16 mouse cellular contexts compared by ENCODE assay signal in the genomic region with DNA sequence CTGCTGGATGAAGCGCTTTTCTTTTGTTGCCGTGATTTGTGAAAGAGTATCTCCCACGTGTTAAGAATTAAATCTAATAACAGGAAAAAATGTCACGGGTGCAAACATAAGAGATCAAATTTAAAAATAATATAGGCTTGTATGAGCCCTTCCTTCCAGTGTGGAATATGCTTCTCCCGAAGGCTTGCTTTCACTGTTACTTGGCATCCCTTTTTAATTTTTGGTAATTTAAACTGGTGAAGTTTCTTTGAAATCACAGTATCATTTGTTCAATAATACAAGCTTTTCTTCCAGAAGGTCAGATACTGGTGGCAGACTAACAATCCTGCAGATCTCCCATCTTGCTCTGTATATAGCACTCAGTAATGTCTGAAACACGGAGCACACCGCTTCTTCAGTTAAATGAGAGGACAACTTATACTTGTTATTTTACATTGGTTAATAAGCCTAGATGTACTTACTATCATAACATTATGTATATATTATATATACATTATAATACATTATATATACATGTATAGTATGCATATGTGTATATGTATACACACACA.
A peak's percentile ranks its signal among the peaks of the same experiment; 100 is the strongest.
DNase-seq lines count a peak whose midpoint lies in the region; ATAC-seq lines count a peak whose summit lies in the region.
"Had no signal": no experiment of that assay in that cellular context is flagged by ENCODE, and none has a peak within 500 bp of the region (broad histone marks: within the 10 kb centered on the region; RNA-seq: fewer than 3 reads in every experiment).

No protein-coding gene starts in this region.

- no peak for ATAC-seq in neural tube, embryonic 12.5 days (ENCODE audit: low FRiP score, low read depth)
- ATAC-seq in hindbrain, embryonic 12.5 days (ENCODE audit: low FRiP score), result peak; percentile 57
- peak; percentile 65 for ATAC-seq in midbrain, embryonic 13.5 days
- ATAC-seq in CD4-positive, CD25-positive, alpha-beta regulatory T cell, adult 4 months, result no peak
- no peak for ATAC-seq in megakaryocyte, adult 5-6 weeks (ENCODE audit: poor library complexity, severe bottlenecking)

- WGBS in neural tube, embryonic 12.5 days, result 75% methylated on average over 7 of the region's 7 CpGs
- WGBS in hindbrain, embryonic 12.5 days, result 60% methylated on average over 7 of the region's 7 CpGs
- WGBS in midbrain, embryonic 13.5 days, result 44% methylated on average over 7 of the region's 7 CpGs

- no peak overlapping the region for H3K27ac ChIP-seq in neural tube, embryonic 12.5 days
- peak overlapping the region; percentile 50; the same call in 1 of the 2 replicates for H3K27ac ChIP-seq in hindbrain, embryonic 12.5 days
- peak overlapping the region; percentile 66 for H3K27ac ChIP-seq in midbrain, embryonic 13.5 days
- H3K27ac ChIP-seq: liver, embryonic 15.5 days; stomach, embryonic 15.5 days had no signal

- H3K36me3 ChIP-seq in neural tube, embryonic 12.5 days, result no peaks in the 10 kb centered on the region
- no peaks in the 10 kb centered on the region for H3K36me3 ChIP-seq in hindbrain, embryonic 12.5 days
- H3K36me3 ChIP-seq in midbrain, embryonic 13.5 days, result no peaks in the 10 kb centered on the region
- H3K36me3 ChIP-seq: limb, embryonic 12.5 days; liver, embryonic 15.5 days; stomach, embryonic 15.5 days had no signal

- DNase-seq in neural tube, embryonic 10.5 days (ENCODE audit: extremely low spot score, low spot score), result no peak
- no peak for DNase-seq in frontal cortex, postnatal 10 days (ENCODE audit: low spot score in 2 of 2)
- no peak for DNase-seq in layer of hippocampus, adult 9-11 months
- DNase-seq: B cell, adult 2 months; cerebellum, adult 9-11 months; heart, adult 11 months; kidney, adult 9 months; thymus, postnatal 25 days had no signal

- peak overlapping the region; percentile 28; the same call in 1 of the 2 replicates for H3K4me2 ChIP-seq in neural tube, embryonic 12.5 days (replicated peaks)
- peak overlapping the region; percentile 33 for H3K4me2 ChIP-seq in hindbrain, embryonic 12.5 days (replicated peaks)
- H3K4me2 ChIP-seq in midbrain, embryonic 13.5 days (replicated peaks), result peak overlapping the region; percentile 30
- H3K4me2 ChIP-seq: limb, embryonic 12.5 days; liver, embryonic 15.5 days; stomach, embryonic 15.5 days had no signal

- no peaks in the 10 kb centered on the region for H3K27me3 ChIP-seq in neural tube, embryonic 12.5 days (replicated peaks)
- H3K27me3 ChIP-seq in hindbrain, embryonic 12.5 days, result no peaks in the 10 kb centered on the region
- no peaks in the 10 kb centered on the region for H3K27me3 ChIP-seq in midbrain, embryonic 13.5 days
- H3K27me3 ChIP-seq: limb, embryonic 12.5 days; liver, embryonic 15.5 days; stomach, embryonic 15.5 days had no signal

- no peak overlapping the region for H3K4me3 ChIP-seq in neural tube, embryonic 12.5 days
- H3K4me3 ChIP-seq in hindbrain, embryonic 12.5 days, result no peak overlapping the region
- H3K4me3 ChIP-seq in midbrain, embryonic 13.5 days (replicated peaks), result no peak overlapping the region
- H3K4me3 ChIP-seq: limb, embryonic 12.5 days; liver, embryonic 15.5 days; stomach, embryonic 15.5 days had no signal

- H3K9me3 ChIP-seq in neural tube, embryonic 12.5 days, result no peaks in the 10 kb centered on the region
- H3K9me3 ChIP-seq in hindbrain, embryonic 12.5 days (replicated peaks), result no peaks in the 10 kb centered on the region
- no peaks in the 10 kb centered on the region for H3K9me3 ChIP-seq in midbrain, embryonic 13.5 days
- H3K9me3 ChIP-seq: limb, embryonic 12.5 days; liver, embryonic 15.5 days; stomach, embryonic 15.5 days had no signal

- no peaks in the 10 kb centered on the region for H3K4me1 ChIP-seq in neural tube, embryonic 12.5 days
- peaks cover 6% of the 10 kb centered on the region for H3K4me1 ChIP-seq in hindbrain, embryonic 12.5 days
- H3K4me1 ChIP-seq in midbrain, embryonic 13.5 days (replicated peaks), result peaks cover 13% of the 10 kb centered on the region
- H3K4me1 ChIP-seq: liver, embryonic 15.5 days; stomach, embryonic 15.5 days had no signal

- H3K9ac ChIP-seq in neural tube, embryonic 12.5 days, result no peak overlapping the region
- H3K9ac ChIP-seq in hindbrain, embryonic 12.5 days, result no peak overlapping the region
- H3K9ac ChIP-seq in midbrain, embryonic 13.5 days (replicated peaks), result no peak overlapping the region
- H3K9ac ChIP-seq: limb, embryonic 12.5 days; liver, embryonic 15.5 days; stomach, embryonic 15.5 days had no signal

Comparison
In these comparisons a context has a peak if more than half of its experiments do, and no peak if none do; other contexts are left out.
1. ATAC-seq: peak in hindbrain, embryonic 12.5 days (single experiment) and midbrain, embryonic 13.5 days (single experiment); none in neural tube, embryonic 12.5 days (single experiment), CD4-positive, CD25-positive, alpha-beta regulatory T cell, adult 4 months (single experiment) and megakaryocyte, adult 5-6 weeks (single experiment).
2. Peak in every context shown above with its lines, with median percentiles within 50 percentile points of each other: H3K4me2 ChIP-seq.